Mouse (Mus musculus): ENCODE measurements around the gene Selplg. TPM values are rescaled to one million over a fixed set of nuclear protein-coding genes. Genes with fewer than 3 reads are reported as not detected.
"Not testable (repeated sequence)": the region's sequence is repeated elsewhere in the genome, so short reads cannot be mapped to it uniquely, and the experiment has no call there.

The Selplg gene
- total and polyA plus RNA-seq, 2 experiments from 2014 or later = 1.9 to 3.1 TPM

DNA sequence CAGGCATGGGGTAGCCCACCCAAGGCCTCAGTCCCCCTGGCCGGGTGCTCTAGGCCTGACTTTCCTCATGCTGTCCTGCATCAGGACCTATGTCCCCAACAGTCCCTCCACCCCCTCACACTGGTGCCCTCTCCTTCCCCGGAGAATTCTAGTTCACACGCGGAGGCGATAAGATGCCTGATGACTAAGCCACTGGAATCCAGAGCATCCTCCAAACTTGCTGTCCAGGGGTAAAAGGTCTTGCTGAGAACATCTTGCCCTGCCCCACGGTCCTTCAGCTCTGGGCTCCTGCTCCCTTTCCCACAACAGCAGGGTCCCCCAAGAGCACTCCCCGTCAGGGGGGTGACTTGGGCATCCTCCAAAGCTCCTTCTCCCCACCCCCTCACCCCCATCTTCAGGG, 49.8 kb downstream of the Selplg start:
- Histone ChIP-seq H3K9me3 (ENCODE audit: low read length) (no peaks in the 10 kb centered on the region), H3K4me3 (ENCODE audit: low read depth, low read length) (no peak overlapping the region), H3K36me3 (ENCODE audit: insufficient read depth, low read length) (peaks cover 10% of the 10 kb centered on the region), H3K4me1 (ENCODE audit: insufficient read depth, low read length) (no peaks in the 10 kb centered on the region), H3K9ac (replicated peaks; ENCODE audit: low read length, poor library complexity, severe bottlenecking) (no peak overlapping the region), H3K4me2 (ENCODE audit: low read depth, low read length, poor library complexity, severe bottlenecking) (no peak overlapping the region), H3K27ac (ENCODE audit: low read depth, low read length) (no peak overlapping the region), H3K27me3 (ENCODE audit: insufficient read depth, low read length) (peaks cover 5% of the 10 kb centered on the region; the same call in 1 of the 2 replicates)
- DNase-seq (ENCODE audit: low spot score) = no peak
- 87% methylated on average over 7 of the region's 7 CpGs for WGBS
- ATAC-seq (ENCODE audit: low FRiP score) = no peak
- TF ChIP-seq CTCF (IDR thresholded peaks at IDR 0.05) = no peak

GRCm38 (mm10) chr5:113781875-113782274, 50.6 kb downstream of the Selplg start:
- Histone ChIP-seq H3K27me3 (ENCODE audit: insufficient read depth, low read length) (peaks cover 5% of the 10 kb centered on the region; the same call in 1 of the 2 replicates), H3K9me3 (ENCODE audit: low read length) (no peaks in the 10 kb centered on the region), H3K4me3 (ENCODE audit: low read depth, low read length) (no peak overlapping the region), H3K36me3 (ENCODE audit: insufficient read depth, low read length) (peaks cover 13% of the 10 kb centered on the region), H3K27ac (ENCODE audit: low read depth, low read length) (no peak overlapping the region), H3K4me1 (ENCODE audit: insufficient read depth, low read length) (no peaks in the 10 kb centered on the region), H3K4me2 (ENCODE audit: low read depth, low read length, poor library complexity, severe bottlenecking) (no peak overlapping the region), H3K9ac (replicated peaks; ENCODE audit: low read length, poor library complexity, severe bottlenecking) (no peak overlapping the region)
- 76% methylated on average over 7 of the region's 7 CpGs for WGBS
- ATAC-seq (ENCODE audit: low FRiP score) (no peak), DNase-seq (ENCODE audit: low spot score) (no peak)
- TF ChIP-seq CTCF (IDR thresholded peaks at IDR 0.05) = no peak

DNA sequence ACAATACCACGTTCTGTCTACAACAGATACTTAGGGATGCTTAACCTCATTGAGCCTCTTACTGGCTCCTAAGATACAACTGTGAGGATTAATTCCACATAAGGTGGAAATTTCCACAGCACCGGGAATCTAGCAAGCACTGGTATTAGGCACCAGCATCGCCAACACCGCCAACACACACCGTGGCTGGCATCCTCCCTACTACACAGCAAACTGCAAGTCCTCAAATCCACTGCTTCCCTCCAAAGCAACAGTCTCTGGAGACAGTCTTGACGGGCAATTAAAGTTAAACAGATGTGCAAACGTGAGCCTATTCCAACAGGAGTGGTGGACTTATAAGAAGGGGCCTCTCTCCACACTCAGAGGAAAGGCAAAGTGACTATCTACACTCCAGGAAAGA, 51.2 kb downstream of the Selplg start:
- no peaks in the 10 kb centered on the region for H3K9me3 ChIP-seq (ENCODE audit: low read length)
- no peak for DNase-seq (ENCODE audit: low spot score)
- H3K27ac ChIP-seq (ENCODE audit: low read depth, low read length) = no peak overlapping the region
- H3K4me2 ChIP-seq (ENCODE audit: low read depth, low read length, poor library complexity, severe bottlenecking) = no peak overlapping the region
- 83% methylated on average over 7 of the region's 7 CpGs for WGBS
- no peak overlapping the region for H3K9ac ChIP-seq (replicated peaks; ENCODE audit: low read length, poor library complexity, severe bottlenecking)
- H3K36me3 ChIP-seq (ENCODE audit: insufficient read depth, low read length) = peaks cover 19% of the 10 kb centered on the region
- H3K4me3 ChIP-seq (ENCODE audit: low read depth, low read length) = no peak overlapping the region
- peaks cover 5% of the 10 kb centered on the region; the same call in 1 of the 2 replicates for H3K27me3 ChIP-seq (ENCODE audit: insufficient read depth, low read length)
- ATAC-seq (ENCODE audit: low FRiP score) = no peak
- TF ChIP-seq CTCF (IDR thresholded peaks at IDR 0.05) = no peak
- H3K4me1 ChIP-seq (ENCODE audit: insufficient read depth, low read length) = no peaks in the 10 kb centered on the region

- H3K9ac ChIP-seq (replicated peaks; ENCODE audit: low read length, poor library complexity, severe bottlenecking) = no peak overlapping the region
- WGBS = 89% methylated on average over 5 of the region's 5 CpGs
- H3K27me3 ChIP-seq (ENCODE audit: insufficient read depth, low read length) = peaks cover 5% of the 10 kb centered on the region; the same call in 1 of the 2 replicates
- no peaks in the 10 kb centered on the region for H3K9me3 ChIP-seq (ENCODE audit: low read length)
- DNase-seq (ENCODE audit: low spot score) (no peak), ATAC-seq (ENCODE audit: low FRiP score) (no peak)
- peaks cover 24% of the 10 kb centered on the region for H3K36me3 ChIP-seq (ENCODE audit: insufficient read depth, low read length)
- no peak overlapping the region for H3K4me2 ChIP-seq (ENCODE audit: low read depth, low read length, poor library complexity, severe bottlenecking)
- H3K4me3 ChIP-seq (ENCODE audit: low read depth, low read length) = no peak overlapping the region
- no peak for TF ChIP-seq CTCF (IDR thresholded peaks at IDR 0.05)
- H3K27ac ChIP-seq (ENCODE audit: low read depth, low read length) = no peak overlapping the region
- no peaks in the 10 kb centered on the region for H3K4me1 ChIP-seq (ENCODE audit: insufficient read depth, low read length)
Measured at GRCm38 (mm10) chr5:113780763-113781162, 51.7 kb downstream of the Selplg start.

GRCm38 (mm10) chr5:113780082-113780752, 52.2 kb downstream of the Selplg start:
- H3K9ac ChIP-seq (replicated peaks; ENCODE audit: low read length, poor library complexity, severe bottlenecking) = no peak overlapping the region
- no peak overlapping the region for H3K4me2 ChIP-seq (ENCODE audit: low read depth, low read length, poor library complexity, severe bottlenecking)
- H3K4me1 ChIP-seq (ENCODE audit: insufficient read depth, low read length) = no peaks in the 10 kb centered on the region
- no peak for TF ChIP-seq CTCF (IDR thresholded peaks at IDR 0.05)
- no peak overlapping the region for H3K27ac ChIP-seq (ENCODE audit: low read depth, low read length)
- H3K9me3 ChIP-seq (ENCODE audit: low read length) = no peaks in the 10 kb centered on the region
- H3K27me3 ChIP-seq (ENCODE audit: insufficient read depth, low read length) = peaks cover 5% of the 10 kb centered on the region; the same call in 1 of the 2 replicates
- H3K36me3 ChIP-seq (ENCODE audit: insufficient read depth, low read length) = peaks cover 27% of the 10 kb centered on the region
- 97% methylated on average over 3 of the region's 3 CpGs for WGBS
- H3K4me3 ChIP-seq (ENCODE audit: low read depth, low read length) = no peak overlapping the region
- peak; percentile 60 for ATAC-seq (ENCODE audit: low FRiP score)
- no peak for DNase-seq (ENCODE audit: low spot score)

DNA sequence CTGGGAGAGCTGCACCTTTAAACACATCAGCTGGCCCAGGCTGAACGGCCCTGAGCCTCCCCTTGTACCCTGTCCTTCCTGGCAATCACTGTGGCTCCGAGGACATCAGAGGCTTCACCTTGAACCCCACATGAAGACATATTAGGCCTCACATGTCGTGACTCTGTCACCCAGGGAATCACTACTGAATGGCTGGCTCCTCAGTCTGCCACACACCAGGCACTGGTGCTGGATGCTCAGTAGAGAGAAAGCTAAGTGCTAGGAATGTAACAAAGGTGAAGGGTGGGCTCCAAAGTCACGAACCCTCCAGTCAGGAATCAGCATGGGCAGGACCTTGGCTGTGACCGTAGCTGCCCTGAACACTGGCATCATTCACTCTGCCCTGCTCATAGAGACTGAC, 52.9 kb downstream of the Selplg start:
- Histone ChIP-seq H3K9me3 (ENCODE audit: low read length) (no peaks in the 10 kb centered on the region), H3K27me3 (ENCODE audit: insufficient read depth, low read length) (peaks cover 3% of the 10 kb centered on the region; the same call in 1 of the 2 replicates), H3K9ac (replicated peaks; ENCODE audit: low read length, poor library complexity, severe bottlenecking) (no peak overlapping the region), H3K4me3 (ENCODE audit: low read depth, low read length) (no peak overlapping the region), H3K4me1 (ENCODE audit: insufficient read depth, low read length) (no peaks in the 10 kb centered on the region), H3K36me3 (ENCODE audit: insufficient read depth, low read length) (peaks cover 31% of the 10 kb centered on the region), H3K4me2 (ENCODE audit: low read depth, low read length, poor library complexity, severe bottlenecking) (no peak overlapping the region), H3K27ac (ENCODE audit: low read depth, low read length) (no peak overlapping the region)
- ATAC-seq (ENCODE audit: low FRiP score) (no peak), DNase-seq (ENCODE audit: low spot score) (no peak)
- no peak for TF ChIP-seq CTCF (IDR thresholded peaks at IDR 0.05)
- 82% methylated on average over 5 of the region's 5 CpGs for WGBS

DNA sequence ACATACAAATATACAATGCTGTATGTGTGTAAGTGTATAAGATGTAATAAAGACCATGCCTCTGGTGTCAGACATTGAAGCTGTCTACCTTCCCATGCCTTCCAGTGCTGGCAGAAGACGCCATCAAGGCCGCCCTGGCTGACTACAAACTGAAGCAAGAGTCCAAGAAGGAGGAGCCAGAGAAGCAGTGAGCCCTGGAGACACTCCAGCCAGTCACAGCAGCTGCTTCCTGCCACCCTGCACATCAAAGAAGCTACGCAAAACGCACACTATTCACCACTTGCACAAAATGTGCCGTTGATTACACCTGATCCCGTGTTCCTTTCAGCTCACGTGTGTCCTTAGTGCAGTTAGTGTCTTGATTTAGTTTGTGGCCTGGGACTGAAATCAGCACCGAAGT, 54.7 kb downstream of the Selplg start:
- H3K4me3 ChIP-seq (ENCODE audit: low read depth, low read length); H3K9me3 ChIP-seq (ENCODE audit: low read length); H3K4me1 ChIP-seq (ENCODE audit: insufficient read depth, low read length); DNase-seq (ENCODE audit: low spot score); H3K4me2 ChIP-seq (ENCODE audit: low read depth, low read length, poor library complexity, severe bottlenecking); H3K27ac ChIP-seq (ENCODE audit: low read depth, low read length); ATAC-seq (ENCODE audit: low FRiP score); H3K9ac ChIP-seq (replicated peaks; ENCODE audit: low read length, poor library complexity, severe bottlenecking); H3K27me3 ChIP-seq (ENCODE audit: insufficient read depth, low read length): not testable (repeated sequence)
- H3K36me3 ChIP-seq (ENCODE audit: insufficient read depth, low read length) = peaks cover 34% of the 10 kb centered on the region
- WGBS = 90% methylated on average over 8 of the region's 8 CpGs
